In the genomic region with DNA sequence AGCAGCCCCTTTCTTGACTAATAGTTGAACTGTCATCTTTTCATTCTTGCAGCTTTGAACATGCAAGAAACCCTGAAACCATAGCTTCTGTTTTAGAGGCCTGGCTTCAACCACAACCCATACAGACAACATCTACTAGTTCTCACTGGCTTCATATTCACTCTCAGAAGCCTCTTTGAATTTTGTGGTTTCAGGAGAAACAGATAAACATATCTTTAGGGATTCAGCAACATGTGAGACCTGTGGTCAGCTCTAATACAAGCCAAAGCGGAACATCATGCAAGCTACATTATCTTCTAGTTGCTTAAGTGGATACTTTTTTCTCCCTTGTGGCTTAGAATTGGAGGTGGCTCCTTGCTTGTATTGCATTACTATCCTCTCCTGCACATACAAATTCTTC, we compare ENCODE assay signal across 31 mouse cellular contexts.
"Had no signal": no experiment of that assay in that cellular context is flagged by ENCODE, and none has a peak within 500 bp of the region (broad histone marks: within the 10 kb centered on the region; RNA-seq: fewer than 3 reads in every experiment).

No protein-coding gene starts in this region.

- DNase-seq: left cerebral cortex, postnatal 4 days; liver; liver, embryonic 13.5 days; liver, postnatal 0 days; lung, adult 18-20 months; lung, adult 2 months; lung, embryonic 14.5 days; lung, postnatal 10 days; lung, postnatal 14 days; lung, postnatal 36 days; lung, postnatal 4 days; midbrain, embryonic 14.5 days had no signal

- H3K4me3 ChIP-seq: limb, embryonic 12.5 days; limb, embryonic 13.5 days; limb, embryonic 15.5 days; liver, embryonic 12.5 days; liver, embryonic 13.5 days; liver, embryonic 15.5 days; lung, embryonic 15.5 days; megakaryocyte, embryonic 14.5 days; midbrain, embryonic 10.5 days; midbrain, embryonic 12.5 days; midbrain, embryonic 13.5 days; midbrain, embryonic 15.5 days; myocyte; neural tube, embryonic 12.5 days had no signal

- ATAC-seq: liver, embryonic 12.5 days; liver, postnatal 0 days; lung, postnatal 0 days; midbrain, embryonic 13.5 days; midbrain, embryonic 15.5 days; midbrain, embryonic 16.5 days had no signal

- H3K9me3 ChIP-seq: limb, embryonic 12.5 days; limb, embryonic 13.5 days; limb, embryonic 15.5 days; liver, embryonic 12.5 days; liver, embryonic 13.5 days; liver, embryonic 15.5 days; lung, embryonic 15.5 days; megakaryocyte, embryonic 14.5 days; midbrain, embryonic 10.5 days; midbrain, embryonic 12.5 days; midbrain, embryonic 13.5 days; midbrain, embryonic 15.5 days; neural tube, embryonic 12.5 days had no signal

- H3K4me1 ChIP-seq: limb, embryonic 12.5 days; limb, embryonic 13.5 days; limb, embryonic 15.5 days; liver, embryonic 12.5 days; liver, embryonic 13.5 days; liver, embryonic 15.5 days; lung, embryonic 15.5 days; megakaryocyte, embryonic 14.5 days; midbrain, embryonic 10.5 days; midbrain, embryonic 12.5 days; midbrain, embryonic 13.5 days; midbrain, embryonic 15.5 days; neural tube, embryonic 12.5 days had no signal

- H3K27ac ChIP-seq: limb, embryonic 12.5 days; limb, embryonic 13.5 days; limb, embryonic 15.5 days; liver, embryonic 12.5 days; liver, embryonic 13.5 days; liver, embryonic 14.5 days; liver, embryonic 15.5 days; lung, embryonic 15.5 days; macrophage; midbrain, embryonic 10.5 days; midbrain, embryonic 12.5 days; midbrain, embryonic 13.5 days; midbrain, embryonic 15.5 days; neural tube, embryonic 12.5 days had no signal

- H3K4me2 ChIP-seq: limb, embryonic 12.5 days; limb, embryonic 13.5 days; limb, embryonic 15.5 days; liver, embryonic 11.5 days; liver, embryonic 12.5 days; liver, embryonic 13.5 days; liver, embryonic 15.5 days; lung, embryonic 14.5 days; lung, embryonic 15.5 days; midbrain, embryonic 11.5 days; midbrain, embryonic 12.5 days; midbrain, embryonic 13.5 days; midbrain, embryonic 15.5 days; neural tube, embryonic 12.5 days had no signal

- H3K9ac ChIP-seq: limb, embryonic 12.5 days; limb, embryonic 13.5 days; limb, embryonic 15.5 days; liver, embryonic 12.5 days; liver, embryonic 13.5 days; liver, embryonic 14.5 days; liver, embryonic 15.5 days; liver, postnatal 0 days; lung, embryonic 14.5 days; lung, embryonic 15.5 days; midbrain, embryonic 12.5 days; midbrain, embryonic 13.5 days; midbrain, embryonic 15.5 days; neural tube, embryonic 12.5 days had no signal

- H3K36me3 ChIP-seq: limb, embryonic 12.5 days; limb, embryonic 13.5 days; limb, embryonic 15.5 days; liver, embryonic 12.5 days; liver, embryonic 13.5 days; liver, embryonic 15.5 days; lung, embryonic 15.5 days; midbrain, embryonic 10.5 days; midbrain, embryonic 12.5 days; midbrain, embryonic 13.5 days; midbrain, embryonic 15.5 days; neural tube, embryonic 12.5 days had no signal

- H3K27me3 ChIP-seq: limb, embryonic 12.5 days; limb, embryonic 13.5 days; limb, embryonic 15.5 days; liver, embryonic 12.5 days; liver, embryonic 13.5 days; liver, embryonic 15.5 days; lung, embryonic 15.5 days; megakaryocyte, embryonic 14.5 days; midbrain, embryonic 12.5 days; midbrain, embryonic 13.5 days; midbrain, embryonic 15.5 days; neural tube, embryonic 12.5 days had no signal
